Mouse (Mus musculus): ENCODE data around the gene Pcsk7. TPM values are rescaled to one million over a fixed set of nuclear protein-coding genes. Genes with fewer than 3 reads are reported as not detected.
A peak's percentile ranks its signal among the peaks of the same experiment; 100 is the strongest.

Pcsk7 gene
- polyA plus RNA-seq, 1 experiment from 2014 or later: 17.7 TPM

DNA sequence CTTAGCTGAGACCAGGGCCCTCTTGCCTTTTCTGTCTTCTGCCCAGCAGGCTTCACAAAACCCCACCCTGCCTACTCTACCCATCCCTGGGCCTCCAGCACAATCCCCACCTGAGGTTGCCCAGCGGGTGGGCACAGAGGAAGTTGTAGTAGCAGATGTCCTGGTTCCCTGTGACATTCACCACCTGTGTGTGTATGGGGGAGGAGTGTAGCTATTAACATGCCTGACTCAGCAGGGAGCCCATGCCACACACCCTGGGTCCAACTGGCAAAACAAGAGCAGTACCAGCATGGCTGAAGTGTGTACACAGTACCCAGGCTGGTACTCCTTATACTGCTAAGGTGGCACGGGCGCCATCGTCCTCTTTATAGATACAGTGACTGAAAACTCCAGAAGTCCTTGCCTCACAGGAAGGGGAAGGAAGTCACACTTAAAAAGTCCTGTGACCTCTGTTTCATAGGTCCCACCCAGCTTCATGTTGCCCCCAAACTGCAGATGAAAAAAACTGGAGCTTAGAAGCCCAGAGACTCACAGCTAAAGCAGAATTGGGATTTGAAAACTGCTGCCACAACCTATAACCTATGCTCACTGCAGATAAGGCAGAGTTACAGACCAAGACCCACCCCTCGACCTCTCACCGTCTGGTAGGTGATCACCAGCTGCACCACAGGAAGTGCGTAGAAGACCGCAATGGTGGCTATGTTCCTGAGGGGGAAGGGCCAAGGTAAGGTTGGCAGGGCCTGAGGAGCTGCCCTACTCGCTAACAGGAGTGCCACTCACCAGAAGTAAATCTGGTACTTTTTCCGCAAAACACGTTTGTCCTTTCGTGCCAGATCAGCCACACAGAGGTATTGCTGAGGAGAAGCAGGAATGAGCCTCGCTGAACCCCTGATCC, 38.5 kb downstream of the Pcsk7 start:
- Histone ChIP-seq H3K9ac (no peak overlapping the region), H3K27ac (no peak overlapping the region), H3K4me3 (replicated peaks; ENCODE audit: low read length) (no peak overlapping the region), H3K4me1 (replicated peaks; ENCODE audit: control insufficient read depth, insufficient read depth, low read length) (no peaks in the 10 kb centered on the region), H3K9me3 (ENCODE audit: control insufficient read depth, low read length) (no peaks in the 10 kb centered on the region), H3K27me3 (ENCODE audit: control insufficient read depth, insufficient read depth, low read length) (no peaks in the 10 kb centered on the region), H3K36me3 (replicated peaks; ENCODE audit: control insufficient read depth, insufficient read depth) (peaks cover 93% of the 10 kb centered on the region), H3K4me2 (replicated peaks) (no peak overlapping the region)
- ATAC-seq (ENCODE audit: low FRiP score) (no peak), DNase-seq (ENCODE audit: low spot score) (no peak)
- 93% methylated on average over 13 of the region's 13 CpGs for WGBS

DNA sequence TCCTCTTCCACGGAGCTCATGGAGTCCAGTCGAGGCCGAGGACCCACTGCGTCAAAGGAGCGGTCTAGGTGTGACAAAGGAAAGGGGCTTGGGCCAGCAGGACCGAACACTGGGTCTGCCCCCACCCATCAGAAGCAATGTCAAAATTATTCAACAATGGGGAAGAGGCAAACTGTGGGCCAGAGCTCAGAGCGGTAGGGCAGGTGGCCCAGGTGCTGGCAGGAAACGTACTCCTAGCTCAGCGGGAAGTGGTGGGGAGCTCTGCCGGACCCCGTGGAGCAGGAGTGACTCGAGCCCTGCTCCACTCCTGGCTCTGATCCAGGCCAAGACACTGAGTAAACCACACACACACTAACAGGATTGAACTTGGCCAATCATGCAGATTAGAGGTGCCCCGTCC, 39.4 kb downstream of the Pcsk7 start:
- 88% methylated on average over 13 of the region's 13 CpGs for WGBS
- ATAC-seq (ENCODE audit: low FRiP score) (no peak), DNase-seq (ENCODE audit: low spot score) (no peak)
- Histone ChIP-seq H3K27me3 (ENCODE audit: control insufficient read depth, insufficient read depth, low read length) (no peaks in the 10 kb centered on the region), H3K27ac (no peak overlapping the region), H3K36me3 (replicated peaks; ENCODE audit: control insufficient read depth, insufficient read depth) (peaks cover 99% of the 10 kb centered on the region), H3K4me3 (replicated peaks; ENCODE audit: low read length) (no peak overlapping the region), H3K4me1 (replicated peaks; ENCODE audit: control insufficient read depth, insufficient read depth, low read length) (no peaks in the 10 kb centered on the region), H3K9me3 (ENCODE audit: control insufficient read depth, low read length) (no peaks in the 10 kb centered on the region), H3K4me2 (replicated peaks) (no peak overlapping the region), H3K9ac (no peak overlapping the region)

DNA sequence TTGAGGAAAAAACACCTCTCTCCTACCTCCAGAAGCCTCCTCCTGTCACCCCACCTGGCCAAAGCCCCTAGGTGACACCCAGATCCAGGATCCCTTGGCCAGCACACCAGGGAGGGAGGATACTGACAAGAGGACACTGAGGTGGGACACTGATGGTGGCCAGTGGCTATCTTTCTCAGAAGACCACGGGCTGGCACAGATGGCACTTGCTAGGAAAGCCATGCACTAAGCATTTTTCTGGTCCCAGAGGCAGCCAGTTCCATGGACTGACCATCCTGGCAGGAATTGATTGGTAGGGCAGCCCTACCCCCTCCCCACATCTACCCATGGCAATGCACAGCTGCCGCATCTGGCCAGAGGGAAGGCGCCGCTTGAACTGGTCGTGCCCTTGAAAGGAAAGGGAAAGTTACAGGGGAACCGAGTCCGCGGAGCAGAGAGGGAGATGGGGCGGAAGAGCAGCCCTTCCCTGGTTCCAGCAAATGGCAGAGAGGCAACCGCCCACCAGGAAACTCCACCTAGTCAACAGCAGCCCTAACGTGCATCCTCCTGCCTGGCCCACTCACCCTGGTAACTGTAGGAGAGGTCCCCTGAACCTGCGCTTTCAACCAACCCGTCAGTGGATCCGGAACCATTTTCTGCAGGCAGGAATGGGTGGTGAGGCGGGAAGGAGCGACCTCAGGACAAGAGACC, 40.0 kb downstream of the Pcsk7 start:
- ATAC-seq (ENCODE audit: low FRiP score) (no peak), DNase-seq (ENCODE audit: low spot score) (no peak)
- peaks cover 99% of the 10 kb centered on the region for H3K36me3 ChIP-seq (replicated peaks; ENCODE audit: control insufficient read depth, insufficient read depth)
- 90% methylated on average over 16 of the region's 16 CpGs for WGBS
- H3K4me1 ChIP-seq (replicated peaks; ENCODE audit: control insufficient read depth, insufficient read depth, low read length): no peaks in the 10 kb centered on the region
- no peak overlapping the region for H3K4me2 ChIP-seq (replicated peaks)
- no peak overlapping the region for H3K27ac ChIP-seq
- no peak overlapping the region for H3K4me3 ChIP-seq (replicated peaks; ENCODE audit: low read length)
- no peaks in the 10 kb centered on the region for H3K27me3 ChIP-seq (ENCODE audit: control insufficient read depth, insufficient read depth, low read length)
- no peaks in the 10 kb centered on the region for H3K9me3 ChIP-seq (ENCODE audit: control insufficient read depth, low read length)
- H3K9ac ChIP-seq: no peak overlapping the region

DNA sequence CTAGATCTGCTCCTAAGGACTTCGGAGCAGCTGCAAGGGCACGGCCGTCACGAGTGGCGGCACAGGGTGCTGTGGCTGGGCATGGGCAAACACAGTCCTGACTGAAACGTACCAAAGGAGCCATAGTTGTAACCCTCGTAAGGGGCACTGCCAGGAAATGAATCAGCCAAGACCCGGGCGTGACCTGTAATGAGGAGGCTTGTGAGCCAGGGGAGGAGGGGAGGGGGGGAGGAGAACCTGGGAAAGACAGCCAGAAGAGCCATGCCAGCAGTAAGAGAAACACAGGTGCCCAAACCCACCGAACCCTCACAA, 40.5 kb downstream of the Pcsk7 start:
- Histone ChIP-seq H3K4me2 (replicated peaks) (no peak overlapping the region), H3K9me3 (ENCODE audit: control insufficient read depth, low read length) (no peaks in the 10 kb centered on the region), H3K4me1 (replicated peaks; ENCODE audit: control insufficient read depth, insufficient read depth, low read length) (no peaks in the 10 kb centered on the region), H3K9ac (no peak overlapping the region), H3K27me3 (ENCODE audit: control insufficient read depth, insufficient read depth, low read length) (no peaks in the 10 kb centered on the region), H3K27ac (no peak overlapping the region), H3K36me3 (replicated peaks; ENCODE audit: control insufficient read depth, insufficient read depth) (peaks cover 99% of the 10 kb centered on the region), H3K4me3 (replicated peaks; ENCODE audit: low read length) (no peak overlapping the region)
- DNase-seq (ENCODE audit: low spot score) (no peak), ATAC-seq (ENCODE audit: low FRiP score) (no peak)
- 91% methylated on average over 10 of the region's 10 CpGs for WGBS

DNA sequence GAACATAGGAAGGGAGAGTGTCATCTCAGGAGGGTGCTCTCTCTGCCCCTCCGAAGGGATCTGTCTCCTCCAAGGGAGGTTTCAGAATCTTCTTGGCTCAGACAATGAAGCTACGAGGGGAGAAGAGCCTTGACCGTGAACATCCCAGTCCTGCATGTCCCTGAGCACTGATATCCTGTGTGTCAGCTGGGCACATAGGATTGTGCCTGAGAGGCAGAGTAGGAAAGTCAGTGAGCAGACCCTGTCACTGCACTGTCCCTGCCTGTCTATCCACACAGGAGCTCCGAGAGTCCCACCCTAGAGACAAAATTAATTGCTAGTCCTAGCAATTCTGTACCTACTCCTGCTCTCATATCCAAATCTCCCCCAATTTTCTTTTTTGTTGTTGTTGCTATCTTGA, 45.8 kb downstream of the Pcsk7 start:
- Histone ChIP-seq H3K9me3 (ENCODE audit: control insufficient read depth, low read length) (no peaks in the 10 kb centered on the region), H3K4me3 (replicated peaks; ENCODE audit: low read length) (no peak overlapping the region), H3K4me1 (replicated peaks; ENCODE audit: control insufficient read depth, insufficient read depth, low read length) (peaks cover 21% of the 10 kb centered on the region; the same call in 1 of the 2 replicates), H3K27ac (no peak overlapping the region), H3K9ac (no peak overlapping the region), H3K27me3 (ENCODE audit: control insufficient read depth, insufficient read depth, low read length) (no peaks in the 10 kb centered on the region), H3K36me3 (replicated peaks; ENCODE audit: control insufficient read depth, insufficient read depth) (peaks cover 55% of the 10 kb centered on the region), H3K4me2 (replicated peaks) (no peak overlapping the region)
- 89% methylated on average over 4 of the region's 4 CpGs for WGBS
- ATAC-seq (ENCODE audit: low FRiP score) (no peak), DNase-seq (ENCODE audit: low spot score) (no peak)

DNA sequence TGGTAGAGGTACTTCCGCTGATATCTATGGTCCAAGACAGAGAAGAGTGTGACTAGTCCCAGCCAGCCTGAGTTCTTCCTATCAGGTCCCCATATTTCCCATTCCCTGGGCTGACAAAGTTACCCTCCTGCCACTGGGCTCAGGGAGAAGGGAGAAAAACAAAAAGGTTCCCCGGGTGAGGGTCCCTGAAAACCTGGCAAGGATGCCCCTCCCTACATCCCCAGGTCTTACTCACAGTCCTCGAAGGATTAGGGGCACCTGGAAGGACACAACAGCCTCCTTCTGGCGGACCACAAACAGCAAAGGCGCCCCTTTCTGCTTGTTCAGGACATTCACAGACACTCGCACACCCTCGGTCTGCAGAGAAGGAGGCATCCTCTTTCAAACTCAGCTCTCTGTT, 46.6 kb downstream of the Pcsk7 start:
- Histone ChIP-seq H3K9me3 (ENCODE audit: control insufficient read depth, low read length) (no peaks in the 10 kb centered on the region), H3K4me1 (replicated peaks; ENCODE audit: control insufficient read depth, insufficient read depth, low read length) (peaks cover 21% of the 10 kb centered on the region; the same call in 1 of the 2 replicates), H3K27ac (no peak overlapping the region), H3K9ac (no peak overlapping the region), H3K36me3 (replicated peaks; ENCODE audit: control insufficient read depth, insufficient read depth) (peaks cover 47% of the 10 kb centered on the region), H3K4me2 (replicated peaks) (peak overlapping the region; percentile 88), H3K27me3 (ENCODE audit: control insufficient read depth, insufficient read depth, low read length) (no peaks in the 10 kb centered on the region), H3K4me3 (replicated peaks; ENCODE audit: low read length) (no peak overlapping the region)
- WGBS: 80% methylated on average over 7 of the region's 7 CpGs
- DNase-seq (ENCODE audit: low spot score) (no peak), ATAC-seq (ENCODE audit: low FRiP score) (no peak)

DNA sequence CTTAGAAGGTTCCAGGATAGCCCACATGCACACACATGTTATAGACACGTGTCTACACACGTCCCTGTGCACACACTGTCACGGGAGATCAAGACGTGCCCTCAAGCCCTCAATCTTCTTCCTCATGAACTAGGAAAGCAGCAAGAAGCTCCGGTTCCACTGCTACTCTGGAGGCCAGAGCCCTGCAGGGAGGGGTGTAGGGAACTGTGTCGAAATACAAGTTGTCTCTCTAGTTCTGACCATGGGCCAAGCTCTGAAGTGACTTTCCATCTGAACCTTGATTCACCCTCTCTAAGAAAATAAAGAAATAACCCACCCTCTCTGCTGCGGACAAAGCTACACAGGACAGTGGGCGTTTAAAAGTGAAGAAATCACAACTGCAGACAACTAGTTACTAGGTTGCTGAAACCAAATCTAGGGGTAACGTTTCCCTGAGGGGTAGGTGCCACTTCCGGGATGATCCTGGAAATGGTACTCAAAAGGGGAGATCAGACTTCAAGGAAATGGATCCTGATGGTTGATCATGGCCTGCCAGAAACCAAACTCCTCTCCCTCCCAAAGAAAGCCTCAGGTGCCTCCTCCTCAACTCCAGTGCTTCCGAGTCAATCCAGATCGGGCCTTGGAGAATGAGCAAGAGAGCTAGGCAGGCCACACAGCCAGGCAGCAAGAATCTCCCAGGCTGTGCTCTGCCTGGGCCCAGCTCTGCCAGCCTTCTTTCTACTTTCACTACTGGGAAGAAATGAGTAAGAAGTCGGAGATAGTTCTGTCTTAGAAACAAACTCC, 47.4 kb downstream of the Pcsk7 start:
- H3K36me3 ChIP-seq (replicated peaks; ENCODE audit: control insufficient read depth, insufficient read depth): peaks cover 39% of the 10 kb centered on the region
- peak overlapping the region; percentile 92 for H3K9ac ChIP-seq
- no peak overlapping the region for H3K27ac ChIP-seq
- ATAC-seq (ENCODE audit: low FRiP score) (no peak), DNase-seq (ENCODE audit: low spot score) (no peak)
- peak overlapping the region; percentile 86 for H3K4me3 ChIP-seq (replicated peaks; ENCODE audit: low read length)
- peak overlapping the region; percentile 88 for H3K4me2 ChIP-seq (replicated peaks)
- 66% methylated on average over 13 of the region's 13 CpGs for WGBS
- H3K9me3 ChIP-seq (ENCODE audit: control insufficient read depth, low read length): no peaks in the 10 kb centered on the region
- peaks cover 21% of the 10 kb centered on the region; the same call in 1 of the 2 replicates for H3K4me1 ChIP-seq (replicated peaks; ENCODE audit: control insufficient read depth, insufficient read depth, low read length)
- H3K27me3 ChIP-seq (ENCODE audit: control insufficient read depth, insufficient read depth, low read length): no peaks in the 10 kb centered on the region

DNA sequence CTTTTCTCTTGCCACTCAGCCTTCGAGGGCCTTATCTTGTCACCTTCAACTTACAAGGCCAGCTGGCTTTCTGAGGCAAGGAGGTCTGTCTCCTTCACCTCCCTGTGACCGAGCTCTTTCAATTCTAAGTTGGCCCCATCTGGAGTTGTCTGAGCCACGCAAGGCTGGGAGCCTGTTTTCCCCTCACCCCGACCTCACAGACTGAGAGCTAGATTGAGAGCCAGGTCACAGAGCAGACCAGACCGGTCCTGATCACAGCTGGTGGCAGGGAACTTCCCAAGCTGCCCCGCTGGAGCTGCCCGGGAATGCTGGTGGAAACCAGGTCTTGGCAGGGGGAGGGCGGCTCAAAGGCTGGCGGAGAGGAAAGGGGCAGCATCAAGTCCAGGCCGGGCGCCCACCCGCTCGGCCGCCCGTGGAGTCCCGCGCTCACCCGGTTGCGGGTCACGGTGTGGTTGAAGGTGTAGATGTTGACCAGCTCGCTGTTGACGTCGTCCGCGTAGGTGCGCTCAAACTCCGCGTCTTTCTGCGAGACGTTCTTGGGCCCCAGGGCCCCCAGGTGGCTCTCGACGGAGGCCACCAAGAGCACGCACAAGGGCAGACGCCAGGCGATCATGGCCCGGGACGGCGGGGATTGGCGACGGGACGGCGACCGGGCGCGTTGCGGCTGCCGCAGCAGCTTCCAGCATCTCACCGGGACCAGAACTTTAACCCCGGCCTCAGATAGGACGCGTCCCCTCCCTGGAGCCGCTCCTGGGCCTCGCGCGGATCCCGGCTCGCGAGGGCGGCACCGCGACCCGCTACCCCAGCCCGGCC, 48.2 kb downstream of the Pcsk7 start:
- H3K9ac ChIP-seq: peak overlapping the region; percentile 92
- DNase-seq (ENCODE audit: low spot score) (peak; percentile 43), ATAC-seq (ENCODE audit: low FRiP score) (peak; percentile 58)
- H3K9me3 ChIP-seq (ENCODE audit: control insufficient read depth, low read length): no peaks in the 10 kb centered on the region
- H3K36me3 ChIP-seq (replicated peaks; ENCODE audit: control insufficient read depth, insufficient read depth): peaks cover 32% of the 10 kb centered on the region
- peak overlapping the region; percentile 81 for H3K27ac ChIP-seq
- H3K27me3 ChIP-seq (ENCODE audit: control insufficient read depth, insufficient read depth, low read length): no peaks in the 10 kb centered on the region
- under 1% methylated on average over 51 of the region's 63 CpGs for WGBS
- H3K4me3 ChIP-seq (replicated peaks; ENCODE audit: low read length): peak overlapping the region; percentile 86
- H3K4me2 ChIP-seq (replicated peaks): peak overlapping the region; percentile 88
- H3K4me1 ChIP-seq (replicated peaks; ENCODE audit: control insufficient read depth, insufficient read depth, low read length): peaks cover 21% of the 10 kb centered on the region; the same call in 1 of the 2 replicates

Measured in hindbrain, embryonic 14.5 days (tissue).